Mouse (Mus musculus) stomach, embryonic 14.5 days (tissue): Measurements from ENCODE around the gene Txndc5. TPM values are rescaled to one million over a fixed set of nuclear protein-coding genes. Genes with fewer than 3 reads are reported as not detected.

Source experiments
- ATAC-seq: fragments of 200-750 bp; cut with Nextera tagmentation; 2 replicates; pipeline ENCODE4 v1.8.0; 2017; ENCODE audit warnings: low read depth, moderate TSS enrichment; ENCODE audit not compliant: insufficient number of reproducible peaks, insufficient read depth, low FRiP score
- H3K27ac ChIP-seq: fragments of 300-500 bp; sonication (generic); 2 replicates; pipeline ENCODE4 v1.5.1; 2014; ENCODE audit warnings: mild to moderate bottlenecking, low read length, moderate library complexity, mixed read lengths
- H3K27me3 ChIP-seq: fragments of 300-500 bp; sonication (generic); 2 replicates; pipeline ENCODE4 v1.6.1; 2014; ENCODE audit warnings: low read length, control low read depth, mixed read lengths; ENCODE audit not compliant: control insufficient read depth, insufficient read depth
- H3K36me3 ChIP-seq: fragments of 300-500 bp; sonication (generic); 2 replicates; pipeline ENCODE4 v1.6.1; 2014; ENCODE audit warnings: mild to moderate bottlenecking, control low read depth, low read length, moderate library complexity, mixed read lengths; ENCODE audit not compliant: control insufficient read depth, insufficient read depth
- H3K4me1 ChIP-seq: fragments of 300-500 bp; sonication (generic); 2 replicates; pipeline ENCODE4 v1.6.1; 2014; ENCODE audit warnings: low read length, control low read depth, mixed read lengths; ENCODE audit not compliant: control insufficient read depth, insufficient read depth
- H3K4me2 ChIP-seq: fragments of 300-500 bp; sonication (generic); replicated peaks from 2 replicates; pipeline ENCODE4 v1.6.1; 2014; ENCODE audit warnings: low read depth, low read length, control low read depth
- H3K4me3 ChIP-seq: fragments of 300-500 bp; sonication (generic); 2 replicates; pipeline ENCODE4 v1.5.1; 2014; ENCODE audit warnings: low read depth, low read length, control low read depth
- H3K9ac ChIP-seq: fragments of 300-500 bp; sonication (generic); replicated peaks from 2 replicates; pipeline ENCODE4 v1.6.1; 2014; ENCODE audit warnings: low read depth, mild to moderate bottlenecking, control low read depth, low read length, moderate library complexity, mixed read lengths
- H3K9me3 ChIP-seq: fragments of 300-500 bp; sonication (generic); 2 replicates; pipeline ENCODE4 v1.6.1; 2016; ENCODE audit warnings: low read depth, low read length, control low read depth; ENCODE audit not compliant: control insufficient read depth
- WGBS: fragments of 180-500 bp; shearing (Covaris S2); extraction: QIAGEN DNeasy Blood & Tissue Kit; methylation state at CpG from one replicate; pipeline ENCODE4 v1.1.7; 2014; 5-methylcytosine and 5-hydroxymethylcytosine counted together
- polyA plus RNA-seq: library from polyadenylated mRNA; unstranded; fragments of >200 nt; fragmentation: Nextera tagmentation; extraction: Ambion mirVana; gene quantifications from 2 replicates; pipeline ENCODE4 v1.2.1, GENCODE M21; 2014

Txndc5 gene
- polyA plus RNA-seq, 1 experiment from 2014 or later: 237 TPM

GRCm38 (mm10) chr13:38531498-38531897 is 2.9 kb upstream of the Txndc5 start:
- peaks cover 8% of the 10 kb centered on the region for H3K4me1 ChIP-seq
- no peak overlapping the region for H3K27ac ChIP-seq
- no peak overlapping the region for H3K9ac ChIP-seq
- H3K27me3 ChIP-seq: no peaks in the 10 kb centered on the region
- ATAC-seq: no peak
- no peaks in the 10 kb centered on the region for H3K36me3 ChIP-seq
- WGBS: 94% methylated on average over 4 of the region's 4 CpGs
- H3K9me3 ChIP-seq: no peaks in the 10 kb centered on the region
- no peak overlapping the region for H3K4me2 ChIP-seq
- no peak overlapping the region for H3K4me3 ChIP-seq

- ATAC-seq: no peak
- Histone ChIP-seq H3K36me3 (no peaks in the 10 kb centered on the region; the same call in 1 of the 2 replicates), H3K4me1 (peaks cover 22% of the 10 kb centered on the region), H3K9me3 (no peaks in the 10 kb centered on the region), H3K4me2 (no peak overlapping the region), H3K4me3 (no peak overlapping the region), H3K27me3 (no peaks in the 10 kb centered on the region), H3K27ac (no peak overlapping the region), H3K9ac (no peak overlapping the region)
- WGBS: 89% methylated on average over 6 of the region's 6 CpGs
Observed at GRCm38 (mm10) chr13:38529576-38529975, 952 bp upstream of the Txndc5 start.

DNA sequence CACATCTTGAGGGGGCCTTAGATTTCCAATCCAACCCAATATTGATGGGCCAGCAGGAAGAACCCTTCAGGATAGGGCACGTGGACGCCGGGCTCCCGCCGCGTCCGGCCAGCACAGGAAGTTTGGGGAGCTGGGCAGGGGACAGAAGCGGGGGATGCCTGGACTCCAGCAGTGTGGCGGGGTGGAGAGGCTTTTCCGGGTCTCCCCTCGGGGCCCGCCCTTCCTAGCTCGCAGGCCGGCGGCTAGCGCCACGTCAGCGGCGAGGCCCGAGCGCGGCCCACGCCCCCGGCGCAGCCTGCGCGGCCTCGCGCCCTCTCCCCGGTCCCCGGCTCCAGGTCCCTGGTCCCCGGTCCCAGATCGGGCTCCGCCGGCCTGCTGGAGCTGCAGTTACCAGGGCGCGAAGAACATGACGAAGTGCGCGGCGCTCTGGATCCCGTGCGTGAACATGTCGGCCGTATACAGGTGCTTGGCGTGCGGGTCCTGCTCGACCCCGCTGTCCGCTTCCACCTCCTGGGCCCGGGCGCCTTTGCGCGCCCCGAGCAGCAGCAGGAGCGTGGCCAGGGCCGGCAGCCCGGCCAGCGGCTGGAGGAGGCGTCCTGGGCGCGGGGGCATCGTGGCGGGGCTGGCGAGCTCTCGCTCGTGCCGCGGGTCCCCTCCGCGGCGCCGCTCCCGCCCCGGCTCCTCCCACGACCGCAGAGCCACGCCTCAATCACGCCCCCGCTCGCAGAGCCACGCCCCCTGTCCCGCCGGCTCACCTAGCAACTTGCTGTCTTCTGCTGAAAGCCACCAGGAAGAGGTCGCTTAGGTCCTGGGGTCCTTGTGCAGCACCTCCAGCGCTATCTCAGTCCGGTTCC is 600 bp downstream of the Txndc5 start:
- H3K4me2 ChIP-seq: peak overlapping the region; percentile 79
- under 1% methylated on average over 87 of the region's 87 CpGs for WGBS
- H3K4me3 ChIP-seq: peak overlapping the region; percentile 67
- peak overlapping the region; percentile 87 for H3K27ac ChIP-seq
- H3K9ac ChIP-seq: peak overlapping the region; percentile 77
- no peaks in the 10 kb centered on the region for H3K27me3 ChIP-seq
- peaks cover 4% of the 10 kb centered on the region; the same call in 1 of the 2 replicates for H3K36me3 ChIP-seq
- peak; percentile 93 for ATAC-seq
- no peaks in the 10 kb centered on the region for H3K9me3 ChIP-seq
- peaks cover 22% of the 10 kb centered on the region for H3K4me1 ChIP-seq

- WGBS: 7% methylated on average over 15 of the region's 15 CpGs
- Histone ChIP-seq H3K27me3 (no peaks in the 10 kb centered on the region), H3K4me1 (peaks cover 22% of the 10 kb centered on the region), H3K27ac (peak overlapping the region; percentile 87), H3K9ac (peak overlapping the region; percentile 77), H3K9me3 (no peaks in the 10 kb centered on the region), H3K4me2 (peak overlapping the region; percentile 79), H3K36me3 (peaks cover 8% of the 10 kb centered on the region; the same call in 1 of the 2 replicates), H3K4me3 (peak overlapping the region; percentile 67)
- no peak for ATAC-seq
Observed at GRCm38 (mm10) chr13:38527041-38527796, 1.4 kb downstream of the Txndc5 start.

- Histone ChIP-seq H3K27me3 (no peaks in the 10 kb centered on the region), H3K4me3 (peak overlapping the region; percentile 67; the same call in 1 of the 2 replicates), H3K36me3 (peaks cover 19% of the 10 kb centered on the region; the same call in 1 of the 2 replicates), H3K9ac (no peak overlapping the region), H3K9me3 (no peaks in the 10 kb centered on the region), H3K4me1 (peaks cover 22% of the 10 kb centered on the region), H3K27ac (no peak overlapping the region), H3K4me2 (peak overlapping the region; percentile 79)
- 64% methylated on average over 2 of the region's 2 CpGs for WGBS
- ATAC-seq: no peak
Observed at GRCm38 (mm10) chr13:38526116-38526515, 2.5 kb downstream of the Txndc5 start.

- H3K27me3 ChIP-seq: no peaks in the 10 kb centered on the region
- WGBS: 74% methylated on average over 3 of the region's 3 CpGs
- H3K4me2 ChIP-seq: no peak overlapping the region
- H3K9me3 ChIP-seq: no peaks in the 10 kb centered on the region
- peaks cover 22% of the 10 kb centered on the region; the same call in 1 of the 2 replicates for H3K36me3 ChIP-seq
- no peak overlapping the region for H3K4me3 ChIP-seq
- ATAC-seq: no peak
- H3K4me1 ChIP-seq: peaks cover 22% of the 10 kb centered on the region
- H3K9ac ChIP-seq: no peak overlapping the region
- H3K27ac ChIP-seq: no peak overlapping the region
Observed at GRCm38 (mm10) chr13:38525261-38525660, 3.4 kb downstream of the Txndc5 start.

- H3K4me2 ChIP-seq: no peak overlapping the region
- H3K9me3 ChIP-seq: no peaks in the 10 kb centered on the region
- H3K27ac ChIP-seq: no peak overlapping the region
- no peak overlapping the region for H3K9ac ChIP-seq
- no peak overlapping the region for H3K4me3 ChIP-seq
- ATAC-seq: no peak
- 89% methylated on average over 11 of the region's 11 CpGs for WGBS
- no peaks in the 10 kb centered on the region for H3K27me3 ChIP-seq
- peaks cover 18% of the 10 kb centered on the region for H3K4me1 ChIP-seq
- H3K36me3 ChIP-seq: peaks cover 36% of the 10 kb centered on the region
Observed at GRCm38 (mm10) chr13:38523231-38523630, 5.4 kb downstream of the Txndc5 start.

DNA sequence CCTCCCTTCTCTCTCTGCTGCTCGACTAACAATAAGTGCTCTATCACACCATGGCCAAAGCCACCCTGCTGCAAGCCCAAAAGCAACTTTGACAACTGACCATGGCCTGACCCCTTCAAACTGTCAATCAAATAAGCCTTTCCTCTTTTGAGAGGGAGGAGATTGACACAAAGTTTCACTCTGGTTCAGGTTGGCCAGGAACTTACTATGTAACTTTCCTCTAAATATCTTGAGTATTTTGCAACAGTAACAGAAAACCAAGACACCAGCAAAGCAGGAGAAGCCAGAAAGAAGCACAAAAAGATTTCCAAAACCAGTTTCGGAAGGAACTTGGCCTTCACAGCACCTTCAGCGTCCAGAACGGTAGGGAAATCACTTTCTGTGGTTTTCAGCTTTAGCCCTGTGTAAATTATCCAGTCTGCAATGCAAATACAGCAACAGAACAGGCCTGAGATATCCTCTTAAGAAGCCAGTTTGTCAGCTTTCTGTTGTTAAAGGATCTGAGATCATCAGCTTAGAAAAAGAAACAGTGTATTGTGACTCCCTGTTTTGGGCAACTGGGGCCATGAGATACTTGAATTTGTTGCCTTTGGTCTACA is 6.5 kb downstream of the Txndc5 start:
- Histone ChIP-seq H3K4me1 (peaks cover 18% of the 10 kb centered on the region), H3K36me3 (peaks cover 44% of the 10 kb centered on the region), H3K4me3 (no peak overlapping the region), H3K9ac (no peak overlapping the region), H3K27ac (peak overlapping the region; percentile 55; the same call in 1 of the 2 replicates), H3K27me3 (no peaks in the 10 kb centered on the region), H3K9me3 (no peaks in the 10 kb centered on the region), H3K4me2 (no peak overlapping the region)
- WGBS: 56% methylated on average over 4 of the region's 4 CpGs
- ATAC-seq: no peak
